Mouse (Mus musculus) neural tube, embryonic 12.5 days (tissue): ENCODE results near the gene Synrg. TPM values are rescaled to one million over a fixed set of nuclear protein-coding genes. Genes with fewer than 3 reads are reported as not detected.
A peak's percentile ranks its signal among the peaks of the same experiment; 100 is the strongest.

Source experiments
- ATAC-seq: fragments of 200-750 bp; cut with Nextera tagmentation; 2 replicates; pipeline ENCODE4 v1.8.0; 2017; ENCODE audit warnings: low read depth, mild to moderate bottlenecking, moderate TSS enrichment, moderate library complexity; ENCODE audit not compliant: low FRiP score
- H3K27ac ChIP-seq: fragments of 300-500 bp; sonication (generic); 2 replicates; pipeline ENCODE4 v1.5.1; 2016
- H3K27me3 ChIP-seq: fragments of 300-500 bp; sonication (generic); replicated peaks from 2 replicates; pipeline ENCODE4 v1.6.1; 2016; ENCODE audit warnings: mild to moderate bottlenecking
- H3K36me3 ChIP-seq: fragments of 300-500 bp; sonication (generic); 2 replicates; pipeline ENCODE4 v1.6.1; 2016; ENCODE audit warnings: mild to moderate bottlenecking
- H3K4me1 ChIP-seq: fragments of 300-500 bp; sonication (generic); 2 replicates; pipeline ENCODE4 v1.6.1; 2016
- H3K4me2 ChIP-seq: fragments of 300-500 bp; sonication (generic); replicated peaks from 2 replicates; pipeline ENCODE4 v1.6.1; 2016; ENCODE audit warnings: mild to moderate bottlenecking
- H3K4me3 ChIP-seq: fragments of 300-500 bp; sonication (generic); 2 replicates; pipeline ENCODE4 v1.5.1; 2016
- H3K9ac ChIP-seq: fragments of 300-500 bp; sonication (generic); 2 replicates; pipeline ENCODE4 v1.6.1; 2016; ENCODE audit warnings: mild to moderate bottlenecking
- H3K9me3 ChIP-seq: fragments of 300-500 bp; sonication (generic); 2 replicates; pipeline ENCODE4 v1.6.1; 2016; ENCODE audit warnings: mild to moderate bottlenecking
- WGBS: fragments of 180-500 bp; shearing (Covaris S2); methylation state at CpG from one replicate; pipeline ENCODE4 v1.1.7; 2016; 5-methylcytosine and 5-hydroxymethylcytosine counted together
- polyA plus RNA-seq: library from polyadenylated mRNA; unstranded; fragments of >200 nt; fragmentation: Nextera tagmentation; extraction: Ambion mirVana; gene quantifications from 2 replicates; pipeline ENCODE4 v1.2.1, GENCODE M21; 2016

Synrg gene
- 26.3 and 27.9 TPM in 2 replicates for polyA plus RNA-seq

DNA sequence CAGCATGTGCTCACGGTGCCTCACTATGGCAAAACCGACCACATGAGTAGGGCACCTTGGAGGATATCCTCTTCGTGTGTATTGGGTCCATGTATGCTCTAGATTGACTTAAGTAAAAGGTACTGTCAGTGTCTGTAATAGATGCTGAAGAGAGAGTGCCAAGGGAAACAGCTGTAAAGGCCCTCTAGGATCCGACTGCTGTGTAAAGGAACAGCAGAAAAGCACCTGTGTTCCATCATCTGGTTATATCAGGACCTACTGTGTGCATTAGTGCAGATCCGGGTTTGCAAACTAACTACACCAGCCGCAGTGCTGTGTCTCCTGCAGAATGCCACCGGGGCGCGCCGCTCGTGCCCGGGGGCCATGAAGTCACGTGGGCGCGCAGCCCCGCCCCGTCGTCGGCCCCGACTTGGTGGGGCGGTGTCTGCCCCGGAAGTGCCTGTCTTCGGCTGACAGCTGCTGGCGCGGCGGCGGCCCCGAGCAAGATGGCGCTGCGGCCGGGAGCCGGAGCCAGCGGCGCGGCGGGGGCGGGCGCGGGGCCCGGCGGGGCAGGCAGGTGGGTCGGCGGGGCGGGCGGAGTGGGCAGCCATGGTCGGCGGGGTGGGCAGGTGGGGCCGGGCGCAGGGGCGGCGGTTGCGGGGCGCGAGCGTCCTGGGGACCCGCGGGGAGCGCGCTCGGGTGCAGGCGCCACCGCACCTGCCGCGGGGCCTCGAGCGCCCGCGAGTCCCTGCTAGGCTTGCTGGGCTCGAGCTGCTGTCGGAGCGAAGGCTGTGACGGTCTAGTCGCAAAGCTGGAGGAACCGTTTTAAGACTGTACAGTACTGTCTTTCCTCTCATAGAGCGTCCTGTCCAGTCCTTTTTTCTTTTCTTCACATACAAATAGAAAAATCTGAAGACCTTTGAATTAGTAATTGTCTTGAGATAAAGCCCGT is at the start of gene Synrg:
Synrg (plus strand) TSS at position 438 of the 931 bp plus-strand sequence.
- H3K4me1 ChIP-seq = peaks cover 20% of the 10 kb centered on the region
- H3K4me2 ChIP-seq = peak within 1 kb of the TSS; percentile 63
- peak; percentile 94 for ATAC-seq
- H3K9ac ChIP-seq = peak within 1 kb of the TSS; percentile 89
- H3K27me3 ChIP-seq = no peaks in the 10 kb centered on the region
- peak within 1 kb of the TSS; percentile 77 for H3K27ac ChIP-seq
- WGBS = 2% methylated on average over 61 of the region's 76 CpGs
- H3K4me3 ChIP-seq = peak within 1 kb of the TSS; percentile 76
- peaks cover 37% of the 10 kb centered on the region for H3K36me3 ChIP-seq
- no peaks in the 10 kb centered on the region for H3K9me3 ChIP-seq

DNA sequence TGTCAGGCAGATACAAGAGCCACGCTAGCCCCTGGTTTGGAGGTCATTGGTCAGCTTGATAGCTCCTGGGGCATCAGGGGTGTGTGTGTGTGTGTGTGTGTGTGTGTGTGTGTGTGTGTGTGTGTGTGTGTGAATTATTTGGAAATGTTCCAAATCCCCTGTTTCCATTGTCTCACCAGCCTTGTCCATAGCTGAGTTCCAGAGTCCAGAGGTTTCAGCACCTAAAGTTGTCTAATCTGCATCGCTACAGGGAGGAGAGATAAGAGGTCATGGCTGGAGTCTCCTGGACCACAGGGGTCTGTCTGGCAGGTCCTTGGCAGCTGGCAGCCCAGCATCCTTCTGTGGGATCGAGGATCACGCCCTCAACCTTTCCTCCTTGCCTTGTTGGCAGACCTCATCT is 49.7 kb upstream of the Synrg start:
- no peak overlapping the region for H3K4me2 ChIP-seq
- no peaks in the 10 kb centered on the region for H3K27me3 ChIP-seq
- H3K9me3 ChIP-seq = no peaks in the 10 kb centered on the region
- H3K4me1 ChIP-seq = no peaks in the 10 kb centered on the region
- ATAC-seq = no peak
- no peaks in the 10 kb centered on the region for H3K36me3 ChIP-seq
- no peak overlapping the region for H3K27ac ChIP-seq
- H3K9ac ChIP-seq = no peak overlapping the region
- WGBS = 90% methylated on average over 4 of the region's 4 CpGs
- no peak overlapping the region for H3K4me3 ChIP-seq

DNA sequence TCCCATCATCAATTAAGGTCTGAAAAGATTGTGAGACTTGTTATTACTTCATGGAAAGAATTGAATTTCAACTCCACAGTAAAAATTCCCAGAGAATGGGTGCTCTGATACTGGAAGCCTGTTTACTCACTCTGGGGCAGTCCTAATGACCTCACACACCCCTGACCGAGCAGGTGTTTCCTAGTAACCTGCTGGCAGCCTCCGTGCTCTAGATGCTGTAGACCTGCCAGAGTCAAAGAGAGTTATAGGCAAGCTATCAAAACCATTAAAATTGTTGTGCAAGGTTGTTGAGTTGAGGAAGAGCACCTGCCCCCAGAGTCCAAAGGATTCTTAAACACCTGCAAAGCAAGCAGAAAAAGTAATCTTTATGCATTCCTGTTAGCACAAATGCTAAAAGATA is 41.6 kb upstream of the Synrg start:
- H3K36me3 ChIP-seq = no peaks in the 10 kb centered on the region

DNA sequence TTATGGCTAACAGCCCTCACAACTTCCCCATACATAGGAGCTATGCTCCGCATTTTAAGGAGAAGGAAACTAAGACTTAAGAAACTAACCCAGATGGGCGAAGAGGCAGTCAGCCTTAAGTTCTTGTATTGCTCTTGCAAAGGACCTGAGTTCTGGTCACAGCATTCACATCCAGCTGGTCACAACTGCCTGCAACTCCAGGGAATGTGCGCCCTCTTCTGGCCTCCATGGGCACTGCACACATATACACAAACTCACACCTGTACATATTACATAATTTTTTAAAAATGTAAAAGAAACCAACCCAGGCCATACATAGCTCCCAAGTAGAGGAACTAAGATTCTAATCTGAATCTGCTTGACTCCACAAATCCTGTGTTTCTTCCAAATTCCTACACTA is 37.1 kb upstream of the Synrg start:
- no peak for ATAC-seq
- WGBS = 59% methylated on average over 3 of the region's 3 CpGs
- H3K27me3 ChIP-seq = no peaks in the 10 kb centered on the region
- H3K4me2 ChIP-seq = no peak overlapping the region
- H3K36me3 ChIP-seq = no peaks in the 10 kb centered on the region
- H3K27ac ChIP-seq = no peak overlapping the region
- no peaks in the 10 kb centered on the region for H3K9me3 ChIP-seq
- H3K9ac ChIP-seq = no peak overlapping the region
- no peaks in the 10 kb centered on the region for H3K4me1 ChIP-seq
- H3K4me3 ChIP-seq = no peak overlapping the region

More for the DNA sequence above, 41.6 kb upstream of the Synrg start:
- WGBS = 70% methylated on average over 2 of the region's 2 CpGs
- no peak for ATAC-seq
- Histone ChIP-seq H3K4me3 (no peak overlapping the region), H3K4me2 (no peak overlapping the region), H3K9ac (no peak overlapping the region), H3K4me1 (no peaks in the 10 kb centered on the region), H3K27ac (no peak overlapping the region), H3K27me3 (no peaks in the 10 kb centered on the region), H3K9me3 (no peaks in the 10 kb centered on the region)

DNA sequence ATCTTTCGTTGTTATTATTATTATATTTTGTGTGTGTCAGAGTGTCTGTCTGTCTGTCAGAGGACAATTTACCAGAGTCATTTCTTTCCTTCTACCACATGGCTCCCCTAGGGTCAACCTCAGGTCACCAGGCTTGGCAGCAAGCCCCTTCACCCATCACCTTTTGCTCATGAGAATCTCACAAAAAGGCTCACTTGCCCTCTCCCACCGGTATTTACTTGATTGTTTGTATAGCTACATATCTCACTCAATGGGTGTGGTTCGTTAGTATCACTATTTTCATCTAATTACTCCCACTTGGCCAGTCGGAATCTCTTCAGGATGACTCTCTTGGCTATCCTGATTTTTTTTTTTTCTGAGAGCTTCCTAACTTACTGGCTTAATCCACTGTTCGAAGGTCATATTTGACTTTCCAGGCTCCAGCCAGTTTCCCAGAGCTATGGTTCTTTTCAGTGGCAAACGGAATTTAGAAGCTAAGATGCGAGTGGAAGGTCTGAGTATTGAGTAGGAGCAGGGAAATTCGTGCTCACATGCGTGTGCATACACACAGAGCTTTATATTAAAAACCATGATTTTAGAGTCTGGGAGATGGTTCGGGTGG is 31.6 kb upstream of the Synrg start:
- H3K9ac ChIP-seq = no peak overlapping the region
- WGBS = 86% methylated on average over 10 of the region's 10 CpGs
- H3K36me3 ChIP-seq = no peaks in the 10 kb centered on the region
- no peaks in the 10 kb centered on the region; the same call in 1 of the 2 replicates for H3K27me3 ChIP-seq
- no peak overlapping the region for H3K27ac ChIP-seq
- no peak for ATAC-seq
- no peak overlapping the region for H3K4me2 ChIP-seq
- no peak overlapping the region for H3K4me3 ChIP-seq
- H3K4me1 ChIP-seq = no peaks in the 10 kb centered on the region
- H3K9me3 ChIP-seq = no peaks in the 10 kb centered on the region

DNA sequence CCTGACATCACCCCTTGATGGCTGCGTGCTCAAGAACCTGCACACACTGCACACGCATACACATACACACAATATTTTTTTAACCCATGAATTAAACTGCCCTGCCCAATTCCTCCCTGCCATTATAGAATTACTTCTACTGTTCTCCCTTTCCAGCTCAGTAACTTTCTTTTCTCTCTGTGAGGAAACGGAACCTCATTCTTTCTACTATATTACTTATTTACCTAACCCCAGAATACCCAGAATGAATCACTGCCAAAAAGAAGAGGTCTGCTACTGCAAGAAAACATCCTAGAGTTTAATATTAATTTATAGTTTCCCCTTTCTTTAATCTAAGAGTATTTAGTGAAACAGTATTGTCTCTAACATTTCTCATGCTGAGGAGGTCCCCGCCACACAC is 30.9 kb upstream of the Synrg start:
- WGBS = 89% methylated on average over 4 of the region's 4 CpGs
- H3K27me3 ChIP-seq = no peaks in the 10 kb centered on the region; the same call in 1 of the 2 replicates

DNA sequence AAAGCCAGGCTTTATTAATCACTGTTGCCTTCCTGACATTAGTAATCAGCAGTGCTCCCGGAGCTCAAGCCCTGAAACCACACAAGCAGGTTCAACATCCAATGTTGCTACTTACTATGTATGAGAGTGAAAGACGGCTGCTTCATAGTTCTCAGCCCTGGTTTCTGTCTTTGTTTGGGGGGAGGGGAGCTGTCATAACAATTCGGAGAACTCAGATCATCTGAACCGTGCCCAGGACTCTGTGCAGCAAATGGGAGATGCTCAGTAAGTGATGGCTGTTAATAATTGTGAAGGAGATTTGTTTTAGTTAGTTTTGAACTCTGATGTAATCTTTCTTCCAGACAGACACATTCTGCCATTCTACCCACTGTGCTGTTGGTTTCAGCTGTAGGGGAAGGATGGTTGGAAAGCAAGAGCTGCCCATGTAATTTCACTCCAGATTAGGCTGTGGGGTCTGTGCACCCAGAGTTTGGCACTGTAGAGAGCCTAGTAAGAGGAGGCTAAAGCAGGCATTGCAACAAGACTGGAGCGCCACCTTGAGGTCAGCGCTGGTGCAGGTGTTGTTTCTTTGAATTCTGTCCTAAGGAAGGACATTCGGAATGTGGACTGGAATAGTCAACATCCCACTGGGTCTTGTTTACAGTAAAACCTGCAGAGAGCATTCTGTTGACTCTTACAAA is 28.1 kb upstream of the Synrg start:
- 33% methylated on average over 7 of the region's 7 CpGs for WGBS
- ATAC-seq = no peak

More for the DNA sequence above, 30.9 kb upstream of the Synrg start:
- no peaks in the 10 kb centered on the region for H3K36me3 ChIP-seq
- no peak overlapping the region for H3K4me3 ChIP-seq
- no peaks in the 10 kb centered on the region for H3K4me1 ChIP-seq
- ATAC-seq = no peak
- H3K4me2 ChIP-seq = no peak overlapping the region
- no peak overlapping the region for H3K9ac ChIP-seq
- H3K27ac ChIP-seq = no peak overlapping the region
- no peaks in the 10 kb centered on the region for H3K9me3 ChIP-seq

DNA sequence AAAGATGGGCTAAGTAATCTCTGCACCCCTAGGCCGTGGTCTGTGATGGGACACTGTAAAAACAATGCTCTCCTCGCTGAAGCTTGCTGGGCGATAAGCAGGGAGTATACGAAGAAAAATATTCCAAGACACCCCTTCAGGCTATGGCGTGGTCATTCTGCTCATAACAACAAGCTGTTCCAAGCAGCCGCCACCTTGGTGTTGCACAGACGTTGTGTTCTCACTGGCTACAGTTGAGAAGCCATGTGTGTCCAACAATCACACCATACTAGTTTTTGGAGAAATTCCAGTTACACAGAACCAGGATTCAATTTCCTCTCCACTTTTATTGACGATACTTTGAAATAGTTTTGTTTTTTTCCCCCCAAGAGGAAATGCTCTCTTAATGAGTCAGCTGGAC is 25.7 kb upstream of the Synrg start:
- H3K27ac ChIP-seq = no peak overlapping the region
- H3K36me3 ChIP-seq = 0 out of 2 replicates have a peak, but pooled peaks cover 3% of the 10 kb centered on the region
- H3K9ac ChIP-seq = no peak overlapping the region
- WGBS = 84% methylated on average over 8 of the region's 8 CpGs
- no peak overlapping the region for H3K4me3 ChIP-seq
- ATAC-seq = no peak
- H3K4me1 ChIP-seq = peaks cover 4% of the 10 kb centered on the region
- H3K27me3 ChIP-seq = no peaks in the 10 kb centered on the region; the same call in 1 of the 2 replicates
- H3K4me2 ChIP-seq = no peak overlapping the region
- H3K9me3 ChIP-seq = no peaks in the 10 kb centered on the region

More for the DNA sequence above, 28.1 kb upstream of the Synrg start:
- no peaks in the 10 kb centered on the region; the same call in 1 of the 2 replicates for H3K27me3 ChIP-seq
- no peak overlapping the region for H3K9ac ChIP-seq
- H3K27ac ChIP-seq = no peak overlapping the region
- no peaks in the 10 kb centered on the region for H3K4me1 ChIP-seq
- H3K9me3 ChIP-seq = no peaks in the 10 kb centered on the region
- H3K4me3 ChIP-seq = no peak overlapping the region
- H3K4me2 ChIP-seq = no peak overlapping the region
- no peaks in the 10 kb centered on the region for H3K36me3 ChIP-seq

DNA sequence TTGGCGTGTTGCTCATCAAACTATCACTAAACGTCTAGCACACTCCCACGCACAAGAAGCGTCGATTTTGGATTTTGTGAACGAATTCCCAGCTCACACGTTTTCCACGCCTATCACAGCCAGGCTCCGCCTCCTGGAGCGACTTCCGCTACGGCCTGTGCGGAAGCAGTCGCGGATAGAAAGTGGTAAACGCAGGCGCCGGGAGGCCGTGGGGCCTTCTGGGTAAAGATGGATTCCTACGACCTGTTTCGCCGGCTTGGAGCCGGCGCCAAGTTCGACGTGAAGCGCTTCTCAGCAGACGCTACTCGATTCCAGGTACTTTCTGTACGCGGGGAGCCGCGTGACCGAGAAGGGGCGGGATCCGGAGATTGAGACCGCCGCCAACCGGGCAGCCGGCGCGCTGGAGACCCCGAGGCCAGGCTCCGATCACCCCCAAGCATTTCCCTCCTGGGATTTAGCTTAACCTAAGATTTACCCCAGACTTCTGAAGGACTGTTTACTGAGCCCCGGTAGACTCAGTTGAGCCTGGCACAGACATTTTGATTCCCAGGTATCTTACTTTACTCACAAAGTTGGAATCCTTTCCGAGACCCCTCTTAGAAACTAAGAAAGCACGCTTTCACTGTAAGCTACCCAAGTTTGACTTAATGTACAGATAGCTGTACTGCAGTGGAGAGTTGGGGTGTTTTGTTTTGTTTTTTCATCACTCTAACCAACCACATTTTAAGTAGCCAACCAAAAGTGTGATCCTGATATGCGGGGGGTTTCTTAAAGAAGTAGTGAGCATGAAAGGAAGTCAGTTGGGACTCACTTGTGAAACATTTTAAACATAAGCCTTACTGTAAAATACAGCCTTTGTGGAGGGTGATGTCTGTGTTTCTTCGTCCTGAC is 22.0 kb upstream of the Synrg start, which contains the start of gene Ddx52:
Ddx52 (plus strand) TSS at position 113 of the 891 bp plus-strand sequence.
- no peaks in the 10 kb centered on the region; the same call in 1 of the 2 replicates for H3K27me3 ChIP-seq
- 1% methylated on average over 49 of the region's 49 CpGs for WGBS
- no peak within 1 kb of the TSS for H3K27ac ChIP-seq

DNA sequence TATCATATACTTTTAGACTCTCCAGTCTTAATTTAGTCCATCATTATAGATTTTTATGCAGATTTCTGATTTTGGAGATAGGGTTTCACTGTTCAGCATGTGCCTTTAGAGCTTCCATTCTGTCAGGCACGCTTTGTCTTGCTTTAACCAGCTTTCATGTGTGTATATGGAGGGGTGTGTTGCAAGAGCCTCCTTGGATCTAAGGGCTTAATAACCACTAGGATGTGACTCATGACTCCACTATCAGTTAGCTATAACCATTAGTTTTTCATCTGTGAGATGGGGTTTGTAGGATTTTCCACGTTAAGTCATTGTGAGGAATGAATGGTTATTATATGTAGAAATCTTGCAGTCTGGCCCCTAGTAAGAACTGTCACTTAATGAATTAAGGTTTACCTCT is 7.4 kb upstream of the Synrg start:
- Histone ChIP-seq H3K9me3 (no peaks in the 10 kb centered on the region), H3K36me3 (peaks cover 88% of the 10 kb centered on the region), H3K27ac (no peak overlapping the region), H3K4me2 (no peak overlapping the region), H3K9ac (no peak overlapping the region), H3K4me1 (no peaks in the 10 kb centered on the region), H3K4me3 (no peak overlapping the region), H3K27me3 (no peaks in the 10 kb centered on the region)
- no peak for ATAC-seq
- WGBS = 100% methylated on average over 2 of the region's 2 CpGs

More for the DNA sequence above, 22.0 kb upstream of the Synrg start, which contains the start of gene Ddx52:
- Histone ChIP-seq H3K4me1 (peaks cover 4% of the 10 kb centered on the region), H3K9ac (peak within 1 kb of the TSS; percentile 83), H3K36me3 (peaks cover 36% of the 10 kb centered on the region), H3K4me2 (peak within 1 kb of the TSS; percentile 75), H3K9me3 (no peaks in the 10 kb centered on the region), H3K4me3 (peak within 1 kb of the TSS; percentile 85)
- peak; percentile 79 for ATAC-seq

DNA sequence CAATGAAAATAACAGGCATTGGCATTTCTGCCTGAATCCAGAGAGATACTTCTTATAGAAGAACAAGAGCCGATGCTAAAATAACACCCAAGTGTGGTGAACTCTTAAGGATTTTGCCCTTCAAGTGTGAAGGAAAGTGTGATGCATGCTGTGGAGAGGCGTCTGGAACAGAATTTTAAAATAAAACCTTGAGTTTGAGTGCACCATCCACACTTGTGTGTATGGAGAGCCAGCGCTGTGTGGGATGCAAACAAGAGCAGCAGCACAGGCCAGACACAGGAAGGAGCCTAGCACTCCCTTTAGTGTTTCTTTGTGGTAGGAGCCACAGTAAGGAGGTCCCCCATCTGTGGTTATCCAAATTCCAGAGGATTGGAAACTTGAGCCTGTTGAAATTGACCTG is 2.2 kb upstream of the Synrg start:
- WGBS = 89% methylated on average over 3 of the region's 3 CpGs
- Histone ChIP-seq H3K4me3 (no peak overlapping the region), H3K27me3 (no peaks in the 10 kb centered on the region), H3K27ac (no peak overlapping the region), H3K9me3 (no peaks in the 10 kb centered on the region), H3K9ac (no peak overlapping the region), H3K36me3 (peaks cover 53% of the 10 kb centered on the region), H3K4me2 (no peak overlapping the region), H3K4me1 (peaks cover 14% of the 10 kb centered on the region)
- no peak for ATAC-seq
